Mouse (Mus musculus): ENCODE data around the gene Tmod2.

- TF ChIP-seq CTCF (IDR thresholded peaks at IDR 0.05; ENCODE audit: insufficient read depth, low read length) (no peak), POLR2A (IDR thresholded peaks at IDR 0.05; ENCODE audit: borderline replicate concordance, extremely low read depth, low read depth, low read length) (no peak)
These were observed 42.7 kb downstream of the Tmod2 start for GRCm38 (mm10) chr9:75568399-75568798.

Data from lung, adult 2 months (tissue).